Mouse (Mus musculus): ENCODE measurements around the gene Lats2. TPM values are rescaled to one million over a fixed set of nuclear protein-coding genes. Genes with fewer than 3 reads are reported as not detected.
A peak's percentile ranks its signal among the peaks of the same experiment; 100 is the strongest.
"Not testable (repeated sequence)": the region's sequence is repeated elsewhere in the genome, so short reads cannot be mapped to it uniquely, and the experiment has no call there.

The Lats2 gene
- total RNA-seq, 2 experiments from 2014 or later: 17.0 to 20.2 TPM

- intact Hi-C loops (cut with DNase I): no loop called here
- DNase-seq (ENCODE audit: low spot score in 2 of 2): peak; percentile 90
Measured at GRCm38 (mm10) chr14:57664822-57665627, 93.2 kb downstream of the Lats2 start, which contains the start of gene Xpo4. TSS of gene Xpo4 (minus strand) at chr14:57665430.

DNA sequence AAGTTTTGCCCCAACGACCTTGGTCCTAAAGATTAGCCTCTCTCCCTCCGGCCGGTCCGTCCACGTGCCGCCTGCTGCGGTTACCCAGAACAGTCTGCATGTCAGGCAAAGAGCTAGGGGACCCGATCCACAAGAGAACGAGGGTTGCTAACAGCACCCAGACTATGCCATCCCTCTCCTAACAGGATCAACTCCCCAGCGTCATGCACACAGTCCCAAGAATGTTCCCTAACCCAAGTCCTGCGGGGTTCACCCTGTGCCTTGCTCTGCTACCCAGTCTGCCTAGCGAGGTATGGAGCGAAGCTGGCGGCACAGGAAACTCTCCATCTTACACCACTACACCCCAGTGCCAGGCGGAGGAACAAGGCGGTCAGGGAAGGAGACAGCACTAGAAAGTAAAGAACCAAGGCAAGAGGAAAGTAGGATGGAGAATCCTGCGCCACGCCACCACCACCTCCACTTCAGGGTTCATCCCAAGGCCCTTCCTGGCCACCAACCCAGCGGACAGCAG lies 93.8 kb downstream of the Lats2 start:
- DNase-seq (ENCODE audit: low spot score in 2 of 2): no peak

GRCm38 (mm10) chr14:57663630-57664029 lies 94.6 kb downstream of the Lats2 start:
- DNase-seq (ENCODE audit: low spot score in 2 of 2): no peak
- intact Hi-C loops (cut with DNase I): no loop called here

More for the DNA sequence above, 93.8 kb downstream of the Lats2 start:
- intact Hi-C loops (cut with DNase I): no loop called here

- intact Hi-C loops (cut with DNase I): no loop called here
- DNase-seq (ENCODE audit: low spot score in 2 of 2): no peak
Measured at GRCm38 (mm10) chr14:57658301-57658700, 99.9 kb downstream of the Lats2 start.

- intact Hi-C loops (cut with DNase I): no loop called here
- no peak for DNase-seq (ENCODE audit: low spot score in 2 of 2)
Measured at GRCm38 (mm10) chr14:57657500-57657899, 100.7 kb downstream of the Lats2 start.

DNA sequence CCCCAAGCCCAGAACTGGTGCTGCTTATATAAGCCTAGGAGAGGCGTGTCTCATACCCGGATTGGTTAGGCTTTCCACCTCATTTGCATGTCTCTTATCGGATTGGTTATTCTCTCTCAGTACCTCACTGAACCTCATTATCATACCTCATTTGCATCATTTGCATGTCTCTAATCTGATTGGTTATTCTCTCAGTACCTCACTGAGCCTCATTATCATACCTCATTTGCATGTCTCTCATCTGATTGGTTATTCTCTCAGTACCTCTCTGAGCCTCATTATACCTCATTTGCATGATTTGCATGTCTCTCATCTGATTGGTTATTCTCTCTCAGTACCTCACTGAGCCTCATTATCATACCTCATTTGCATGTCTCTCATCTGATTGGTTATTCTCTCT lies 101.7 kb downstream of the Lats2 start:
- intact Hi-C loops (cut with DNase I); DNase-seq (ENCODE audit: low spot score in 2 of 2): not testable (repeated sequence)

GRCm38 (mm10) chr14:57649501-57649900 lies 108.7 kb downstream of the Lats2 start:
- intact Hi-C loops (cut with DNase I): no loop called here
- DNase-seq (ENCODE audit: low spot score in 2 of 2): no peak

DNA sequence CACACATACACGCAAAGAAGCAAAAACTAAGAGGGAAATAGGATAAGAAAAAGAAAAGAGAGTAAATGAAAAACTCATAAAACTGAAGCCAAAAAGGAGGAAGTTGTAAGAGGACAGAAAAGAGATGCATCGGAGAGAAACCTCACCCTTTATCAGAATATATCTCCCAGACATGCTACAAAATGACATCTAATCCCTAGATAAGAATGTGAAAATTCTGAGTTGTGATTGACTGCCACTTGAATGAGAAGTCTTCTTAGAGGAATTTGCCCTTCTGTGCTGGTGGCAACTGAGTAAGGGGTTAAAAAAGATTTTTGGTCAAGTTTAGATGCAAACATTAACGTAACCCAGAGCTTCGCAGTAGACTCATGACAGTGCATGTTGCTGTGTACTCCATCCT lies 112.0 kb downstream of the Lats2 start:
- intact Hi-C loops (cut with DNase I): no loop called here
- no peak for DNase-seq (ENCODE audit: low spot score in 2 of 2)

Small RNAs within 50 kb of the gene (microRNA-seq; reads per million reads assigned to microRNA genes)
- gene Mir3077: 1.5 reads per million

Other genes starting within 250 kb of the Lats2 start
- 10 to 100 TPM; 15.0 to 17.1 TPM for gene Il17d, start 233.6 kb downstream of the Lats2 start, total RNA-seq (2021)
- gene Eef1akmt1, start 186.8 kb downstream of the Lats2 start, total RNA-seq (2021): 10 to 100 TPM; 33.1 to 38.1 TPM
- 10 to 100 TPM; 11.3 to 14.8 TPM for gene Xpo4, start 93.0 kb downstream of the Lats2 start, total RNA-seq (2021)
- gene Gm49361, start 12.3 kb downstream of the Lats2 start, total RNA-seq (2021): not detected
- gene Sap18, start 39.8 kb upstream of the Lats2 start, total RNA-seq (2021): 10 to 100 TPM; 39.3 to 45.4 TPM
- 1 to 10 TPM in 1 of 2 experiments, under 1 TPM in 1; 0.57 to 1.7 TPM for gene Ska3, start 67.8 kb upstream of the Lats2 start, total RNA-seq (2021)
- 10 to 100 TPM; 60.8 to 74.5 TPM for gene Mrpl57, start 67.8 kb upstream of the Lats2 start, total RNA-seq (2021)
- gene Zdhhc20, start 131.9 kb upstream of the Lats2 start, total RNA-seq (2021): 10 to 100 TPM; 31.0 to 42.4 TPM
- 10 to 100 TPM; 21.1 to 30.1 TPM for gene Micu2, start 240.9 kb upstream of the Lats2 start, total RNA-seq (2021)